Mouse (Mus musculus) embryonic stem cell, embryonic (primary cell): ENCODE measurements around the gene Ptbp1.

Source experiments
- CTCF ChIA-PET, 4 experiments: fragments of 300-600 bp in 2 of 4; fragments of 350-600 bp in 2 of 4; sonication (Branson Sonifier 250); formaldehyde crosslinking; loops; one replicate each; lab custom pipeline; 2022; ENCODE audit warnings: inconsistent platforms in 2 of 4; lab: Charles Lee
- POLR2A ChIA-PET, 4 experiments: fragments of 300-600 bp in 2 of 4; fragments of 350-600 bp in 2 of 4; sonication (Branson Sonifier 250); formaldehyde crosslinking; loops; one replicate each; lab custom pipeline; 2022; ENCODE audit warnings: antibody characterized with exemption in 4 of 4, inconsistent platforms in 1 of 4; lab: Charles Lee

Gene Ptbp1

DNA sequence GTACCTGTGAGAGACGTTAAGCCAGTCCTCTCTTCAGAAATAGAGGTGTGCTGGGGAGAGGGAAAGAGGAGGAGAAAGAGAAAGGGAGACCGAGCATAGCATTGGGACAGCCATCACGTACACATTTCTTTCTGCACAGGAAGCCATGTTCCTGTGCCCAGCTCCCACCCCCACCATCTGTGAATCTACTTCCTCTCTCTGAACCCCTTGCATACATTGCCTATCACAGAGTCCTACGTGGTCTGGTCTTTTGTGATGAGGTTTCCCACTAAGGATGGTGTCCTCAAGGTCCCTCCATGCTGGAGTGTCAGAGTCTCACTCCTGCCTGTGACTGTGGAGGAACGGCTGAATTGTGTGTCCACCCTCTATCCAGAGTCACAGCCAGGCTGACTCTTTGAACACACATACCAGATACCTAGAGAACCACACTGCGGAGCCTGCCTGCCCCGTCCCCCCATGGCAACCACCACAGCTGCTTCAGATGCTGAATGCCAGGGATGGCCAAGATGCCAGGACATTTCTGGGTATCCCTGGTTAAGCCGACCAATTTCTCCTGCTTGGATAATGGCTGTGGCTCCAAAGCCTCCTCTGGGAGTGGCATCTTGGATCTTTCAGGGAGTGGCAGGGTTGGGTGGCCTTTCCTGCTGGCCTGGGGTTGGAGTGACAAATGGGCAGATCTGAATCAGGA is 4.1 kb upstream of the Ptbp1 start:
- ChIA-PET POLR2A (interaction anchor here in 3 of 4 experiments (0.7 to 1.9 kb wide), 8 partner anchors 9 to 48 kb away, joined by 3 to 5 read pairs (median 4); no protein-coding TSS in a partner anchor), CTCF (no interaction called here)

DNA sequence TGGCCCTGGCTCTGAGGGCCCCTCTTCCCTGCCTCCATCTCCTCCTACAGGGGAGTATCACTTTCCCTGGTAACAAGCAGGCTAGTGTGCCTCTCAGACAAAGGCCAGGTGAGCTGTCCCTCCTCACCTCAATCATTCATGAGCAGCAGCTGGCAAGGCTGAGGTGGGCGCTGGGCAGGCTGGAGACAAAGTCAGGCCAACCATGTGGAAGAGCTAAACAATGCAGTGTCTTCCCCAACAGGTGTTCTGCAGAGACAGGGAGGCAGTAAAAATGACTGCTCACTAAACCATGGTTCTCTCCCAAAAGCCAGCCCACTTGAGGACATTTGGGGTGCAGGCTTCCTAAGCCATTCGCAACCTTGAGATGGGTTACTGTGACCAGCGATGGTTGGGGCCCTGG is 2.6 kb upstream of the Ptbp1 start:
- CTCF ChIA-PET: interaction anchor here (0.7 to 1.8 kb wide), 9 partner anchors 11 to 525 kb away, joined by 3 to 6 read pairs (median 3); partner anchors contain the start of genes Palm (in 1 of the 4) and Wdr18 (in 1 of the 4)

GRCm38 (mm10) chr10:79852107-79852789 is 2.0 kb upstream of the Ptbp1 start:
- ChIA-PET CTCF (interaction anchor here (0.7 to 1.8 kb wide), 9 partner anchors 12 to 525 kb away, joined by 3 to 6 read pairs (median 3); partner anchors contain the start of genes Palm (in 1 of the 4) and Wdr18 (in 1 of the 4)), POLR2A (interaction anchor here (0.5 to 15.0 kb wide), 50 partner anchors 8 to 441 kb away, joined by 3 to 177 read pairs (median 4); partner anchors contain the start of genes Med16 (in 2 of the 4), Wdr18 (in 2 of the 4), Gm26602 (in 1 of the 4) and Polrmt (in 1 of the 4))

More for the DNA sequence above, 2.6 kb upstream of the Ptbp1 start:
- POLR2A ChIA-PET: interaction anchor here in 3 of 4 experiments (0.6 to 15.0 kb wide), 42 partner anchors 8 to 442 kb away, joined by 3 to 177 read pairs (median 4); partner anchors contain the start of genes Med16 (in 2 of the 3), Gm26602 (in 1 of the 3), Prtn3 (in 1 of the 3) and Rnf126 (in 1 of the 3)

DNA sequence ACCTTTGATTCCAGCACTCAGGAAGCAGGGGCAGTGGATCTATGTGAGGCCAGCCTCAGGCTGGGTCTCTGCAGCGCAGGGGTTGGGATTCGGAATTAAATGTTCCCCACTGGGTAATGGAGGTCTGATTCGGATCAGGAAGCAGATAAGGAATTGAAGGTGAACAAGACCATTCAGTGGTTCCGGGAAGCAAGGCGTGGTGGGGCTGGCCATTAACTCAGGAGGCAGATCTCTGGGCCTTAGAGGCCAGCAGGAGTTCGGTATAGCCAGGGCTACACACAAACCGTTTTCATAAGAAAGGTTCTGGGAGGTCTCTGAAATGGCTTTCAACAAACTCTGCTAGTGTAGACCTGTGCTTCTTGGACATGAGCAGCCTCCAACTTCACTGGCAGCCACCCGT is 1.4 kb upstream of the Ptbp1 start:
- ChIA-PET POLR2A (interaction anchor here (0.6 to 15.0 kb wide), 46 partner anchors 8 to 547 kb away, joined by 3 to 177 read pairs (median 8); partner anchors contain the start of genes Med16 (in 2 of the 4), Gm26602 (in 1 of the 4), Mbd3 (in 1 of the 4) and Polrmt (in 1 of the 4)), CTCF (interaction anchor here in 3 of 4 experiments (0.6 to 2.3 kb wide), 7 partner anchors 12 to 142 kb away, joined by 3 to 6 read pairs (median 4); partner anchors contain the start of genes Palm (in 1 of the 3) and Wdr18 (in 1 of the 3))

DNA sequence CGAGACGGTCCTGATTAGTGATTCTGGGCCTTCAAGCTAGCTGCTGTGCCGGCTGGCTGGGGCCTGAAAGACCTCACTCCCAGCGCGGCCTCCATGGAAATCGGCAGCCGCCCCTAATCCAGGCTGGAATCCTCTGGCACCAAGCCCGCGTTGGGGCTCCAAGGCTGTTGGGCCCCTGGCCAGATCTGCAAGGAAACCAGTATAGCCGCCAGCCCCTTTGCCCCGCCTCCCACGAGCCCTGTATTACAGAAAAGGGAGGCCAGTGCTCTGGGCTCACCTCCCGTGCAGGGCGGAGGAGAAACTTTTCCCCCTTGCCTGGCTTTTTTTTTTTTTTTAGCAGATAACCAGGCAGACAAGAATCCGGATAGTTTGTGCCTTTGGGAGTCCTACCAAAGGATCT is 835 bp upstream of the Ptbp1 start:
- POLR2A ChIA-PET: interaction anchor here (0.7 to 15.0 kb wide), 116 partner anchors 9 to 1076 kb away, joined by 3 to 177 read pairs (median 6); partner anchors contain the start of genes Wdr18 (in 3 of the 4), Arid3a (in 2 of the 4), Med16 (in 2 of the 4) and Pcsk4 (in 2 of the 4)
- CTCF ChIA-PET: interaction anchor here in 3 of 4 experiments (0.6 to 2.3 kb wide), 6 partner anchors 13 to 1028 kb away, joined by 3 to 6 read pairs (median 4); partner anchors contain the start of gene Wdr18 (in 1 of the 3)

DNA sequence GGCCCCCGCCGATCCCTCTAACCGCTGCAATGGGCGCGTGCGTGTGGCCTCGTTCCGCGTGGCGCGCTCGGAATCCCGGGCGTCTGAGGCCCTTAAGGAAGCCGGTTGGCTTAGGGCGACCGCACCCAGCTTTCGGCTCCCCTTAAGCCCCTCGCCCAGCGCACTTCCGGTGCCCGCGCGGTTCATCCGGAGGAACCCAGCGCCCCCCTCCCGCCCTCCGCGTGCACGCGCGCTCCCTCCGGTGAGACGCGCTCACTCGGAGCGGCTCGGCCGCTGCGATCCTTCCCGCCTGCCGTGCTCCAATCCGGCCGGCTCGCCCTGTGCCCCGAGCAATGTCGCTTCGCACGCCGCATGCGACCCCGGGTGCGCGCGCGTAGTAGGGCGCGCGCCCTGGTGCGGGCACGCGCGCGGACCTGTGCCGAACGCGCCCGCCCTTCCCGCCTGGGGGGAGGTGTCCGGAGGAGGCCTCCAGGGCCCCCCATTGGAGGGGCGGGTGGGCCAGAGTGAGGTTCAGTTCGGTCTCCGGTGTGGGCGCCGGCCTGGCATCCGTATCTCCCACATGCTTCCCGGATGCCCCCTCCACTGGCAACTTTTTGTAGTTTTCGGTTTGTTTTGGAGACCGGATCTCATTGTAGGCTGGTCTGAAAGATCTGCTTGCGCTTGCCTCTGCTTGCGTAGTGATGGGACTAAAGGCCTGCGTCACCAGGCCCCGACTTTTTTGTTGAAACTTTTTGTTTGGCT is 744 bp downstream of the Ptbp1 start:
- POLR2A ChIA-PET: interaction anchor here (0.5 to 15.0 kb wide), 136 partner anchors 8 to 1182 kb away, joined by 3 to 177 read pairs (median 5); partner anchors contain the start of genes Prtn3 (in 3 of the 4), Wdr18 (in 3 of the 4), Mbd3 (in 2 of the 4) and Med16 (in 2 of the 4)
- CTCF ChIA-PET: interaction anchor here (0.6 to 4.6 kb wide), 12 partner anchors 10 to 1682 kb away, joined by 3 to 18 read pairs (median 4); partner anchors contain the start of genes Rps15 (in 1 of the 4) and Wdr18 (in 1 of the 4)

GRCm38 (mm10) chr10:79855558-79856184 is 1.4 kb downstream of the Ptbp1 start:
- CTCF ChIA-PET: interaction anchor here in 1 of 4 experiments (0.9 to 4.6 kb wide), 2 partner anchors 21 to 105 kb away, joined by 3 to 18 read pairs; no protein-coding TSS in a partner anchor
- POLR2A ChIA-PET: interaction anchor here (0.6 to 15.0 kb wide), 41 partner anchors 9 to 444 kb away, joined by 3 to 177 read pairs (median 5); partner anchors contain the start of genes Prtn3 (in 3 of the 4), Bsg (in 2 of the 4), Med16 (in 2 of the 4) and Dazap1 (in 1 of the 4)

GRCm38 (mm10) chr10:79856280-79856679 is 2.1 kb downstream of the Ptbp1 start:
- CTCF ChIA-PET: interaction anchor here in 2 of 4 experiments (0.6 to 4.6 kb wide), 3 partner anchors 21 to 1878 kb away, joined by 3 to 18 read pairs (median 3); partner anchors contain the start of gene 1810043G02Rik (in 1 of the 2)

DNA sequence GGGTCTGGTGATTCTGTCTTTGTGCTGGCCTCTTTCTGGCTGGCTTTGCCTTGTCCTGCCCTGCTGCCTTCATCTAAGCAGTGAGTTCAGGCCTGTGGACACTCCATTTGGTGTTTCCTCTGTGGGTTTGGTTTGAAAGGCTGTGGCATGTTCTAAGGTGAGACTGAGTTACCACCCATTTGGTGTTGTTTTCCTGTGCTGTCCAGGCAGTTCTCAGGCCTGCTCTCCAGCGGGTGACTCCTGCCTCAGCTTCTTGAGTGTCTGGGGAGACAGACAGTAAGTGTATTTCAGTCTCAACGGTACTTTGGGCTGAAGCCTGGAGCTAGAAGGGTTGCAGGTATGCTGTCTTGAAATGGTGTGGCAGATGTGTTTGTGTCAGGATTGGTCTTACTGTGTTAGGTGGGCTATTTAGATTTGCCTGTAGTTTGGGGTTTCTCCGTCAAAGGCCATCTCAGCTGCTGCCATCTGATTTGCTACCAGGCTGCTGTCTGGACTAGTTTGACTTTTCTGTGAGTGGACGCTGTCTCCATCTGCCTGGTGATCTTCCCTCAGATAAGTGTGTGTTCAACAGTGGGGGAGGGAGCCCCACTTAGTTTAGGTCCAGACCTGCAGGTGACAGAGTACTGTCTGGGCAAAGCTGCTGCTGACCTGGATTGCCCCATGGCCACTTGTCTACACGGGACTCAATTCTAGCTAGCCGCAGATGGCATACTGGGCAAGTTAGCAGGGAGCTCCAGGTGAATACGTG is 2.7 kb downstream of the Ptbp1 start:
- POLR2A ChIA-PET: interaction anchor here (0.8 to 15.0 kb wide), 27 partner anchors 8 to 284 kb away, joined by 3 to 177 read pairs (median 6); partner anchors contain the start of genes Med16 (in 2 of the 4), Plppr3 (in 2 of the 4), Prtn3 (in 2 of the 4) and Bsg (in 1 of the 4)
- CTCF ChIA-PET: interaction anchor here (0.6 to 4.6 kb wide), 5 partner anchors 14 to 1878 kb away, joined by 3 to 18 read pairs (median 3); partner anchors contain the start of gene 1810043G02Rik (in 1 of the 4)

More at GRCm38 (mm10) chr10:79856280-79856679, 2.1 kb downstream of the Ptbp1 start:
- POLR2A ChIA-PET: interaction anchor here (0.6 to 15.0 kb wide), 40 partner anchors 8 to 443 kb away, joined by 3 to 177 read pairs (median 5); partner anchors contain the start of genes Prtn3 (in 3 of the 4), Bsg (in 2 of the 4), Med16 (in 2 of the 4) and Gm26602 (in 1 of the 4)

DNA sequence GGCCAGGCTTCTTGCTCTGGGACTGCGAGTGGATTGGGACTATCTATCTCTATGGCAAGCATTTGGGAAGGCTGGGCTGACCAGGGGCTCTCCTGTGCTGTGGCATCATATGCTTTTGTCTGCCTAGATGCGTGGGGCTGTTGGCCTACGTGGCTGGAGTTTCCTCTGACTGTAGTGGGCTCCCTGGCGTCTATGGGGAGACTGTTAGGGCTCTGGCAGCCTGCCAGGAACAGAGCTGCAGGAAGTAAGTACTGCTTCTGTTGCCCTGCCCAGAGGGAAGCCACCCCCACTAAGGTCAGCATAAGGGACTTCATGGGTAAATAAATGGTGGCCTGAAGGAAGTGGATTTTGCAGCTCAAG is 3.2 kb downstream of the Ptbp1 start:
- ChIA-PET POLR2A (interaction anchor here (0.8 to 15.0 kb wide), 33 partner anchors 7 to 299 kb away, joined by 3 to 177 read pairs (median 5); partner anchors contain the start of genes Med16 (in 2 of the 4), Plppr3 (in 2 of the 4), Prtn3 (in 2 of the 4) and Bsg (in 1 of the 4)), CTCF (interaction anchor here in 3 of 4 experiments (0.6 to 4.6 kb wide), 6 partner anchors 14 to 208 kb away, joined by 3 to 18 read pairs (median 3); no protein-coding TSS in a partner anchor)

DNA sequence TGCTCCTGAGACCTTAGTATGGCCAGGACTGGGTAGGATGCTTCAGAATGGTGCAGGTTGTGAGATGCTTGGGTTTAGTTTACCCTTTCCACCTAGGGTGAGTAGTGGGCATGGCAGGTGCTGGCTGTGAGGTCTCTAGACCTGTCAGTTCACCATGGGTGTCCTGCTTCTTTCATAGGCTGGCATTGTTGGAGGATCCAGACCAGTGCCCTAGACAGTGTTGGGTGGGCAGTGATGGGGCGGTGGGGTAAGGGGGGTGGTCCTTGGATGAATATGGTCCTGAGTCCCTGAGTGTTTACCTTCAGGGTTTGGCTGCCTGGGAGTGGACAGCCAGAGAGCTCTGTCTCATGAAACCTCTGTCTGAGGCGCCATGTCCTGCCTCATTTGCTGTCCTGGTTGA is 3.7 kb downstream of the Ptbp1 start:
- CTCF ChIA-PET: interaction anchor here in 3 of 4 experiments (0.6 to 4.6 kb wide), 6 partner anchors 13 to 209 kb away, joined by 3 to 18 read pairs (median 3); no protein-coding TSS in a partner anchor
- POLR2A ChIA-PET: interaction anchor here (0.6 to 15.0 kb wide), 43 partner anchors 7 to 418 kb away, joined by 3 to 177 read pairs (median 5); partner anchors contain the start of genes Med16 (in 2 of the 4), Plppr3 (in 2 of the 4), Prtn3 (in 2 of the 4) and Cbarp (in 1 of the 4)

DNA sequence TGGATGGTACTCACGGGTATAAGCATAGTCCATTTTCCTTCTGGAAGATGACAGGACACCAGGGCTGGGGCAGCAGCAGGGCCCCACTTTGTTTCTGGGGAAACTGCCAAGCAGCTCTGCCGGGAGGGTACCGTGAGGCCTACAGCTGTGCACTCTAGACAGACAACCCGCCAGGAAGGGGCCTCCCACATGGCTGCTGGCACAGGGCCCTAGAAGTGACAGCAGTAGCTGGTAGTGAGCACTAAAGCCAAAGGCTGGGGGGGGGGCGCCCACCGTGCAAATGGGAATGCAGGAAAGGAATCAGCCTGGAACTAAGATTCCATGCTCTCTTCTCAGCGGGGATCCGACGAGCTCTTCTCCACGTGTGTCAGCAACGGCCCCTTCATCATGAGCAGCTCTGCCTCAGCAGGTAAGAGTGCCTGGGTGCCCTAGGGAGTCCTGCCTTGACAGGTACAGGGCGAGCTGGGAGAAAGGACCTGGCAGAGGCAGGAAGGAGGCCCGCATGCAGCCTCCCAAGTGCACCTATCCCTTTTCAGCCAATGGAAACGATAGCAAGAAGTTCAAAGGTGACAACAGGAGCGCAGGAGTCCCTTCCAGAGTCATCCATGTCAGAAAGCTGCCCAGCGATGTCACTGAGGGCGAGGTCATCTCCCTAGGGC is 4.3 kb downstream of the Ptbp1 start:
- ChIA-PET CTCF (interaction anchor here in 3 of 4 experiments (0.6 to 4.6 kb wide), 6 partner anchors 23 to 118 kb away, joined by 3 to 18 read pairs (median 4); partner anchors contain the start of gene Wdr18 (in 1 of the 3)), POLR2A (interaction anchor here (0.6 to 15.0 kb wide), 53 partner anchors 6 to 1787 kb away, joined by 3 to 177 read pairs (median 4); partner anchors contain the start of genes Med16 (in 2 of the 4), Plppr3 (in 2 of the 4), Prtn3 (in 2 of the 4) and Gm26602 (in 1 of the 4))

DNA sequence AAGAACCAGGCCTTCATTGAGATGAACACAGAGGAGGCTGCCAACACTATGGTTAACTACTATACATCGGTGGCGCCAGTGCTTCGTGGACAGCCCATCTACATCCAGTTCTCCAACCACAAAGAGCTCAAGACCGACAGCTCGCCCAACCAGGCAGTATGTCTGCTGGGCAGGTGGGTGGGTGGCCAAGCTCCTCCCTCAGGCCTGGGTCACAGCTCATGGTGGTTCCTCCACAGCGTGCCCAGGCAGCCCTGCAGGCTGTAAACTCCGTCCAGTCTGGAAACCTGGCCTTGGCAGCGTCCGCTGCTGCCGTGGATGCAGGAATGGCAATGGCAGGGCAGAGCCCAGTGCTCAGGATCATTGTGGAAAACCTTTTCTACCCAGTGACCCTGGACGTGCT is 4.9 kb downstream of the Ptbp1 start:
- ChIA-PET POLR2A (interaction anchor here in 3 of 4 experiments (0.6 to 15.0 kb wide), 42 partner anchors 4 to 1788 kb away, joined by 3 to 177 read pairs (median 5); partner anchors contain the start of genes Med16 (in 2 of the 3), Plppr3 (in 2 of the 3), Prtn3 (in 2 of the 3) and Gm26602 (in 1 of the 3)), CTCF (interaction anchor here in 3 of 4 experiments (0.6 to 4.6 kb wide), 4 partner anchors 22 to 24 kb away, joined by 3 to 18 read pairs (median 6); no protein-coding TSS in a partner anchor)
